22 mouse cellular contexts compared by ENCODE assay signal in genomic region chr7:144506807-144507206, GRCm38 (mm10).
"Had no signal": no experiment of that assay in that cellular context is flagged by ENCODE, and none has a peak within 500 bp of the region (broad histone marks: within the 10 kb centered on the region; RNA-seq: fewer than 3 reads in every experiment).

No protein-coding gene starts in this region.

- H3K27ac ChIP-seq: kidney, postnatal 0 days; layer of hippocampus, adult 2 months; limb, embryonic 10.5 days; limb, embryonic 13.5 days; midbrain, embryonic 12.5 days; midbrain, embryonic 15.5 days; neural tube, embryonic 12.5 days; neural tube, embryonic 15.5 days; stomach, postnatal 0 days had no signal

- H3K4me2 ChIP-seq: limb, embryonic 13.5 days; lung, embryonic 14.5 days; midbrain, embryonic 12.5 days; midbrain, embryonic 15.5 days; neural tube, embryonic 12.5 days; neural tube, embryonic 15.5 days had no signal

- H3K9me3 ChIP-seq: limb, embryonic 10.5 days; limb, embryonic 13.5 days; midbrain, embryonic 12.5 days; midbrain, embryonic 15.5 days; neural tube, embryonic 12.5 days; neural tube, embryonic 15.5 days had no signal

- H3K27me3 ChIP-seq: limb, embryonic 13.5 days; midbrain, embryonic 12.5 days; midbrain, embryonic 15.5 days; neural tube, embryonic 12.5 days; neural tube, embryonic 15.5 days had no signal

- H3K4me1 ChIP-seq: limb, embryonic 10.5 days; limb, embryonic 13.5 days; midbrain, embryonic 12.5 days; midbrain, embryonic 15.5 days; neural tube, embryonic 12.5 days; neural tube, embryonic 15.5 days had no signal

- ATAC-seq: intestine, postnatal 0 days; lung, postnatal 0 days; midbrain, embryonic 15.5 days had no signal

- H3K9ac ChIP-seq: limb, embryonic 13.5 days; lung, embryonic 14.5 days; midbrain, embryonic 12.5 days; midbrain, embryonic 15.5 days; neural tube, embryonic 12.5 days; neural tube, embryonic 15.5 days had no signal

- H3K4me3 ChIP-seq: layer of hippocampus, adult 2 months; limb, embryonic 10.5 days; limb, embryonic 13.5 days; midbrain, embryonic 12.5 days; midbrain, embryonic 15.5 days; neural tube, embryonic 12.5 days; neural tube, embryonic 15.5 days had no signal

- DNase-seq: kidney, adult 2 months; kidney, postnatal 25 days; layer of hippocampus, adult 9-11 months; lung, embryonic 14.5 days; lung, postnatal 36 days; right cerebral cortex, adult 18-20 months; right cerebral cortex, postnatal 14 days; right cerebral cortex, postnatal 4 days; thymus, adult 2 months; thymus, postnatal 14 days; thymus, postnatal 4 days had no signal
